Mouse (Mus musculus) stomach, postnatal 0 days (tissue): ENCODE measurements around the gene Tbc1d2b. TPM values are rescaled to one million over a fixed set of nuclear protein-coding genes. Genes with fewer than 3 reads are reported as not detected.

ENCODE experiments used
- ATAC-seq: fragments of 200-750 bp; cut with Nextera tagmentation; 2 replicates; pipeline ENCODE4 v1.8.0; 2017; ENCODE audit not compliant: low FRiP score, low TSS enrichment
- DNase-seq: peaks from one replicate; pipeline ENCODE4 v3.0.0-alpha.2; 2016; ENCODE audit warnings: low spot score
- H3K27ac ChIP-seq: fragments of 300-500 bp; sonication (generic); replicated peaks from 2 replicates; pipeline ENCODE4 v1.5.1; 2014; ENCODE audit warnings: mild to moderate bottlenecking, control low read depth
- H3K27me3 ChIP-seq: fragments of 300-500 bp; sonication (generic); 2 replicates; pipeline ENCODE4 v1.6.1; 2014; ENCODE audit warnings: low read length; ENCODE audit not compliant: control insufficient read depth, insufficient read depth
- H3K36me3 ChIP-seq: fragments of 300-500 bp; sonication (generic); 2 replicates; pipeline ENCODE4 v1.6.1; 2014; ENCODE audit warnings: low read length, mixed read lengths; ENCODE audit not compliant: control insufficient read depth, insufficient read depth
- H3K4me1 ChIP-seq: fragments of 300-500 bp; sonication (generic); replicated peaks from 2 replicates; pipeline ENCODE4 v1.6.1; 2014; ENCODE audit warnings: antibody characterized with exemption; ENCODE audit not compliant: control insufficient read depth, insufficient read depth
- H3K4me2 ChIP-seq: fragments of 300-500 bp; sonication (generic); replicated peaks from 2 replicates; pipeline ENCODE4 v1.6.1; 2014; ENCODE audit warnings: low read depth, mild to moderate bottlenecking, control low read depth, moderate library complexity
- H3K4me3 ChIP-seq: fragments of 300-500 bp; sonication (generic); 2 replicates; pipeline ENCODE4 v1.5.1; 2014; ENCODE audit warnings: low read depth, low read length, control low read depth
- H3K9ac ChIP-seq: fragments of 300-500 bp; sonication (generic); 2 replicates; pipeline ENCODE4 v1.6.1; 2014; ENCODE audit warnings: mild to moderate bottlenecking, low read length, control low read depth, mixed read lengths
- H3K9me3 ChIP-seq: fragments of 300-500 bp; sonication (generic); 2 replicates; pipeline ENCODE4 v1.6.1; 2016; ENCODE audit warnings: low read length; ENCODE audit not compliant: control insufficient read depth
- CTCF ChIP-seq: IDR thresholded peaks from 2 replicates; pipeline ENCODE4 v1.5.1; 2016; ENCODE audit warnings: antibody characterized with exemption, low read depth, mild to moderate bottlenecking, moderate library complexity
- EP300 ChIP-seq: optimal IDR thresholded peaks from 2 replicates; pipeline ENCODE3; 2016; ENCODE audit warnings: antibody characterized with exemption
- WGBS: fragments of 180-500 bp; shearing (Covaris S2); extraction: QIAGEN DNeasy Blood & Tissue Kit; methylation state at CpG from one replicate; pipeline ENCODE4 v1.1.7; 2014; 5-methylcytosine and 5-hydroxymethylcytosine counted together
- polyA plus RNA-seq: library from polyadenylated mRNA; unstranded; fragments of >200 nt; fragmentation: Nextera tagmentation; extraction: Ambion mirVana; gene quantifications from 2 replicates; pipeline ENCODE4 v1.2.1, GENCODE M21; 2015

Tbc1d2b gene
- polyA plus RNA-seq, 1 experiment from 2014 or later: 6.6 TPM

DNA sequence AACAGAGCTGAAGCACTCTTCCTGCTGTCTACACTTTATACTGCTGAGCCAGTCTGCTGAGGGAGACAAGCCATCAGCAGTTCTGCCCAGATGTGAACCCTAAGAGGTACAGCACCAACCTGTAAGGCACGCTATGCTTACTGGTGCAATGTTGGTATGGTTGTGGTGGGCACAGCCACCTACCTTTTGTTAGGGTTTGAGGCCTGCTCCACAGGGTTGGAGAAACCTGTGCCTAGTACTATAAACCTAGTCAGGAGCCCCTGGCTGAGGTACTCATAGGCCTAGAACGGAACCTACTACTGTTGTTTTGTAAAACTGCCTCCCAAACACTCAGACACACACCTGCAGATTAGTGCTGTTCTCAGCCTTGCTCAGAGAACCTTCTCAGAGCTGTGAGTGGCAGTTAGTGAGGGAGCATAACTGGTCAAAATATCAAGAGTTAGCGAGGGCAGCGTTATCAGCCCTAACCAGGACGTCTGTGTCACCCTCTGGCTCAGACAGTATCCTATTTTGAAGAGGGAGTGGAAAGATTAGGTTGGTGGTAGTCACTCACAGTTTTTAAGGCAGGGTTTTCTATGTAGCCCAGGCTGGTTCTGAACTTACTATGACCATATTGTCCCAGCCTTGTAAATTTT, 20.3 kb downstream of the Tbc1d2b start:
- Histone ChIP-seq H3K36me3 (peaks cover 16% of the 10 kb centered on the region), H3K4me1 (no peaks in the 10 kb centered on the region), H3K9me3 (no peaks in the 10 kb centered on the region), H3K4me2 (no peak overlapping the region), H3K9ac (no peak overlapping the region), H3K4me3 (no peak overlapping the region), H3K27ac (no peak overlapping the region), H3K27me3 (no peaks in the 10 kb centered on the region)
- ATAC-seq (no peak), DNase-seq (no peak)
- TF ChIP-seq EP300: no peak
- TF ChIP-seq CTCF: no peak
- 77% methylated on average over 5 of the region's 5 CpGs for WGBS

DNA sequence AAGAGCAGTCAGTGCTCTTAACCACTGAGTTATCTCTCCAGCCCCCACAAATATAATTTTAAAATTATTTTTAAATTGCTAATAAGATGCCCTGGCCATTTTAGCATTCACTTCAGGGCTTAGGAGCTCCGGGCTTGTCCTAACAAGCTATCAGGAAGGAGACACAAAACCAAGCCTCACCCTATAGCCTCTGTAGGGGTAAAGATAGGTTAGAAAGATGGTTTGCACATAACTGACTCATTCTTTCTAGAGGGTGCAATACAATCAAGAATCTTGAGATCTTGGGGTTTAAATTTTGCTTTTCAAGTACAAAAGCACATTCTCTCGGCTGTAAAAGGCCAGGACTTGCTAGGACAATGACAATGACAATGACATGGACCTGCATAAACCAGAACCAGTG, 21.6 kb downstream of the Tbc1d2b start:
- Histone ChIP-seq H3K4me3 (no peak overlapping the region), H3K4me1 (no peaks in the 10 kb centered on the region), H3K27ac (0 out of 2 replicates have a peak overlapping the region, but pooled peaks have one; percentile 18), H3K27me3 (no peaks in the 10 kb centered on the region), H3K4me2 (no peak overlapping the region), H3K36me3 (peaks cover 16% of the 10 kb centered on the region), H3K9me3 (no peaks in the 10 kb centered on the region), H3K9ac (no peak overlapping the region)
- TF ChIP-seq CTCF (no peak), EP300 (no peak)
- ATAC-seq (no peak), DNase-seq (no peak)
- WGBS: 73% methylated on average over 2 of the region's 2 CpGs

DNA sequence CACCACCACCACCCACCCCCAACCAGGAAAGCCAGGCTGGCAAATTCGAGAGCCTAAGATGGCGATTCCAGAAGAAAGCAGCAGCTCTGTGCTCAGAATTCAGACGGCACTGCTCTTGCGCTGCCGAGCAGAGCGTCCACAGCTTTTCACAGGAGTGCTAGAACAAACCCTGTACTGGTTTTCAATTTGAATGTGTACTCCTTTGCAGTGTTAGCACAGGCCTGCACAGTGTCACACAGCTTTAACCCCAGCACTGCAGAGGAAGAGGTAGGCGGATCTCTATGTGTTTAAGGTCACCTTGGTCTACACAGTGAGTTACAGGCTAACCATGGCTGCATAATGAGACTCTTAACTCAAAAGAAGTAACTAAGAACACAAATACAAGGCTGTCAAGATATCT, 22.3 kb downstream of the Tbc1d2b start:
- Histone ChIP-seq H3K9me3 (no peaks in the 10 kb centered on the region), H3K36me3 (peaks cover 16% of the 10 kb centered on the region), H3K4me3 (no peak overlapping the region), H3K27me3 (no peaks in the 10 kb centered on the region), H3K4me2 (no peak overlapping the region), H3K9ac (no peak overlapping the region), H3K4me1 (no peaks in the 10 kb centered on the region), H3K27ac (no peak overlapping the region)
- DNase-seq: no peak
- ATAC-seq: no peak
- 83% methylated on average over 7 of the region's 7 CpGs for WGBS
- TF ChIP-seq EP300 (no peak), CTCF (no peak)

DNA sequence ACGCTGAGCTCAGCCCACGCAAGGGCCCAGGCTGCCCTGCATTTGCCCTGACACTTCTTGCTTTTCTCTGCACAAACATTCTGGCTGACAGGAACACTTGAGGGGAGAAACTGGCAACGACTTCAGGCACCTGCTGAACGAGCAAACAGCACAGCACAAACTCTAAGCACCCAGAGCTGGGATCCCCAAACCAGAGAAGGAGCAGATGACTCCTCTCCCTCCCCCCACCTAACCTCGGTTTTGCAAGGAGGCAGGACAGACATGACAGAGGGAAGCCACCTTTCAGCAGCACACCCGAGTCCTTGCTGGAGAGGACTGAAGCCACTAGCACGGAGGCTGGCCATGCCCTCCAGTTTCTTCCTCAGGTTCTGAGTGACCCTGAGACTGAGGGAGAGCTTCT, 23.3 kb downstream of the Tbc1d2b start:
- no peaks in the 10 kb centered on the region for H3K9me3 ChIP-seq
- peaks cover 16% of the 10 kb centered on the region for H3K36me3 ChIP-seq
- H3K4me3 ChIP-seq: no peak overlapping the region
- no peaks in the 10 kb centered on the region for H3K4me1 ChIP-seq
- no peak for TF ChIP-seq EP300
- no peak for TF ChIP-seq CTCF
- ATAC-seq (no peak), DNase-seq (no peak)
- H3K9ac ChIP-seq: no peak overlapping the region
- no peaks in the 10 kb centered on the region for H3K27me3 ChIP-seq
- 74% methylated on average over 7 of the region's 7 CpGs for WGBS
- H3K4me2 ChIP-seq: no peak overlapping the region
- H3K27ac ChIP-seq: no peak overlapping the region

DNA sequence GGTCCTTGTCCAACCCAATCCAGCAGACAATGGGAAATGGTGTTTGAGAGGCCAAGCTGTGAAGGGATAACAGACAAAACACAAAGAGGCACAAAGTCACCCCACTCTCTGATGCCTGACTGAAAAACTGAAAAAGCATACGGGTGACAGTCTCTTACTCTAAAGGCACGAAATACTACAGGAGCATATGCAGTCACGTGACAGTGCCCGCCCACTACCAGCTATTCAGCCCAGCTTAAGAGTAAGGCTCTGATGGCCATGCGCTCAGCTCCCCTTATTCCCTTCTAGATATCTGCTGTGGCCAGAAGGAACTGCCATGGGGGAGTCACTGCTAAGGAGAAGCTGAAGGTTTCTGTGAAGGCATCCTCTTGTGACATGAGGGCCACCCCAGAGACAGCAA, 24.8 kb downstream of the Tbc1d2b start:
- no peaks in the 10 kb centered on the region for H3K27me3 ChIP-seq
- no peaks in the 10 kb centered on the region for H3K9me3 ChIP-seq
- no peaks in the 10 kb centered on the region for H3K4me1 ChIP-seq
- H3K4me3 ChIP-seq: no peak overlapping the region
- WGBS: 89% methylated on average over 5 of the region's 5 CpGs
- TF ChIP-seq EP300: no peak
- no peak for TF ChIP-seq CTCF
- peaks cover 16% of the 10 kb centered on the region for H3K36me3 ChIP-seq
- H3K9ac ChIP-seq: no peak overlapping the region
- DNase-seq (no peak), ATAC-seq (no peak)
- no peak overlapping the region for H3K4me2 ChIP-seq
- H3K27ac ChIP-seq: no peak overlapping the region

DNA sequence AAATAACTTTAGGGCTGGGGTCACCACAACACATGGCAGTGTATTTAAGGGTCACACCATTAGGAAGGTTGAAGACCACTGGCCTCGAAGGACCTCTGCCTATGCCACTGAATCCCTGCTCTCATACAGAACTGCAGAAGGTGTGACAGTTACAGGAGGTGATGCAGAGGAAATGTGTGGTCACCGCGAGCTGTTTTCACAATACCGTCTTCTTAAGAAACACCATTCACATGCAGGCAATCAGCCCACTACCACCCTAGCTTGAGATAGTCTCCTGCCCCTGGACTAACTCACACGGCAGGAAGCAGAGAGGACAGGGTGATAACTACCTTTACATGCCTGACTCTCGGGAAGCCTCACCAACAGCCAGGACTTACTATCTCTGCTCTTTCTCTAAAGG, 25.4 kb downstream of the Tbc1d2b start:
- H3K36me3 ChIP-seq: peaks cover 16% of the 10 kb centered on the region
- no peaks in the 10 kb centered on the region for H3K9me3 ChIP-seq
- TF ChIP-seq CTCF (no peak), EP300 (no peak)
- H3K9ac ChIP-seq: no peak overlapping the region
- no peak overlapping the region for H3K27ac ChIP-seq
- no peak overlapping the region for H3K4me2 ChIP-seq
- ATAC-seq (no peak), DNase-seq (no peak)
- no peaks in the 10 kb centered on the region for H3K27me3 ChIP-seq
- no peak overlapping the region for H3K4me3 ChIP-seq
- H3K4me1 ChIP-seq: no peaks in the 10 kb centered on the region
- 89% methylated on average over 6 of the region's 6 CpGs for WGBS
